Mouse (Mus musculus): ENCODE data around the gene Hagh.

- TF ChIP-seq POLR2A (IDR thresholded peaks at IDR 0.05; ENCODE audit: extremely low read depth, insufficient read depth, low read length), result no peak
- TF ChIP-seq CTCF (IDR thresholded peaks at IDR 0.05; ENCODE audit: low read depth, low read length), result no peak
These were observed 60.1 kb downstream of the Hagh start for GRCm38 (mm10) chr17:24900014-24900413.

Measured in liver, adult 2 months (tissue).